Mouse (Mus musculus) cerebellum, adult (tissue): ENCODE data around the gene Ahcyl2.

ENCODE experiments used
- ATAC-seq: cut with Nextera tagmentation; 2 replicates; pipeline ENCODE4 v1.9.2; 2017; ENCODE audit warnings: mild to moderate bottlenecking, moderate library complexity, mixed read lengths; ENCODE audit not compliant: insufficient number of reproducible peaks, low FRiP score, low TSS enrichment

Ahcyl2 gene

GRCm38 (mm10) chr6:29946568-29946967 is 178.8 kb downstream of the Ahcyl2 start:
- ATAC-seq: no peak

GRCm38 (mm10) chr6:29947823-29948222 is 180.0 kb downstream of the Ahcyl2 start:
- ATAC-seq: no peak

- no peak for ATAC-seq
These were observed 188.9 kb downstream of the Ahcyl2 start for GRCm38 (mm10) chr6:29956749-29957148.

- no peak for ATAC-seq
These were observed 190.9 kb downstream of the Ahcyl2 start for GRCm38 (mm10) chr6:29958669-29959068.

- ATAC-seq: no peak
These were observed 193.3 kb downstream of the Ahcyl2 start for GRCm38 (mm10) chr6:29961081-29961480.
